Mouse (Mus musculus): ENCODE results near the gene Fancc. TPM values are rescaled to one million over a fixed set of nuclear protein-coding genes. Genes with fewer than 3 reads are reported as not detected.
"Not testable (repeated sequence)": the region's sequence is repeated elsewhere in the genome, so short reads cannot be mapped to it uniquely, and the experiment has no call there.

The Fancc gene
- total RNA-seq, 2 experiments from 2014 or later = 17.1 to 18.9 TPM

DNA sequence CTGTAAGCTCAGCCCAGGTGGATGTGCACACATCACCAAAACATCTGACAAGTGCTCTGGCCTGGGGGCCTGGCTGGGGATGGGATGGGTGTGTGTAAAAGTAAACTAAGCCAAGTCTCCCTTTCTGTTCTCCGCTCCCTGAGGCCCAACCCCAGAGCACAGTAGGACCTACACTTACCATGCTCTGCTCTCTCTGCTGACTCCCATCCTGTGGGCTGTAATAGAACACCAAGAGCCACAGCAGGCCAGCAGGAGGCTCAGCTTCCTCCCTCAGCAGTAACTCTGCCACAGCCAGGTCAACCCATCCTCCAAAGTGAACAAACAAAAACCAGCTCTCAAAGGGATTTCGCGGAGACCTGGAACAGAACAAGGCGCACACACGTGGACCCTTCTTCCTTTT lies 175.4 kb downstream of the Fancc start:
- DNase-seq (ENCODE audit: low spot score in 2 of 2) = no peak

DNA sequence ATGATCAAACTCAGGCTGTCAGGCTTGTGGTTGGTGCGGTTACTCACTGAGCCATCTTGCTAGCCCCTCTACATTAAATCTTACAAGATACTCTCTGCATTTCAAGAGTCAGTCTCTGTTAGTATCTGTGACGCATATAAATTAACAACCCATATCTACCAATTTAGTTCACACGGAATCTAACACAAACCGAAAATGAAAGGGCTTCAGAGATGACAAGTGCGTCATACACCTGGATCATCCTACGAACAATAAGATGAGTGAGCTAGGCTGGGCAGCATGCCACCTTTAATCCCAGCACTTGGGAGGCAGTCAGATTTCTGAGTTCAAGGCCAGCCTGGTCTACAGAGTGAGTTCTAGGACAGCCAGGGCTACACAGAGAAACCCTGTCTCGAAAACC lies 177.3 kb downstream of the Fancc start:
- DNase-seq (ENCODE audit: low spot score in 2 of 2) = no peak

DNA sequence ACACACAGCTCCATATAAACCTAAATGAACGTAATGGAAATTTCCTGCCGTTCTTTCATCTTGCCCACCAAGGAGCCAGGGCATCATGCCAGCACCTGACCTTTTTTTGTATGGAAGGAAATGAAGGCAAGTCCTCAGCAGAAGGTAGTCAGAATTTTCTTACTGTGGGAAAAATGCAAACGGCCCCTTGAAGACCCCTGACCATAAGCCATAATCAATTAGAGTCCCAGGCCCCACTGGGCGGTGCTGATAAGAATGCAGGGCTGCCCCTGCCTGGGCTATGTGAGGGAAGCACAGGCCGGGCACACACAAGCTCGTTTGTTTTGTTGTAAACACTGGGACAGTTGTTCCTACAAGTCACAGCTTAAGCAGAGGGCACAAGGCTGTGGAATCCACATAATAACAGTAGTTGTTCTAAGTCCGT lies 179.4 kb downstream of the Fancc start:
- no peak for DNase-seq (ENCODE audit: low spot score in 2 of 2)

DNA sequence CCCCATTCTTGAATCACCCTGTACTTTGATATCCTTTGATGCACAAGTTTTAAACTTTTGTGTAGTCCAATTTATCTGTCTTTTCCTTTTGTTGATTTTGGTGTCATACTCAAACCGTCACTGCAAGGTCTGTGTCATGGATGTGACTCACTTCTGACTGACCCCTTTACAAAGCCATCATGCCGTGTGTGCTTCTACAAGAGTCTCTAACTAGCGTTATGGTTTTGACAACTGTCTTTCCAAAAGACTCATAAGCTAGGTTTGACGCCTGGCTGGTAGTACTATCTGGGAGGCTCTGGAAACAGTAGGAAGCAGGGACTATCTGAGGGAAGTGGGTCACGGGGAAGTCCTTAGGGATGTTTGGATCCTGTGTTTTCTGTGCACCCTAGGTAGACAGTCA lies 180.7 kb downstream of the Fancc start:
- DNase-seq (ENCODE audit: low spot score in 2 of 2) = no peak

DNA sequence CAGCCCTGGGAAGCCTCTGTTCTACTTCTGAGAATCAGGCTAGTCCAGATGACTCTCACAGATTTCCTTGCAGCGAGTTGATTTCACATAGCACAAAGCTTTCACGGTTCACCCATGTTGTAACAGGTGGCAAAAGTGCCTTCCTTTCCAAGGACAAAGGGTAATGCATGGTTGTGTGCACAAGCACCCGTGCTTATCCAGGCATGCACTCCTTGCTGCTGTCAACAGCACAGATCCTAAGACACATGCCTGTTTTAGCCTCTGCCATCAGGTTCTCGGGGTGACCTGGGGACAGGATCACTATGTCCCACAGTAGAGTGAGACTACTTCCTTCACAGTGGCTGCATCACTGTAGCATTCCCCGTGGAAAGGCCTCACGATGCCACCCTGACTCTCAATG lies 181.3 kb downstream of the Fancc start:
- no peak for DNase-seq (ENCODE audit: low spot score in 2 of 2)

DNA sequence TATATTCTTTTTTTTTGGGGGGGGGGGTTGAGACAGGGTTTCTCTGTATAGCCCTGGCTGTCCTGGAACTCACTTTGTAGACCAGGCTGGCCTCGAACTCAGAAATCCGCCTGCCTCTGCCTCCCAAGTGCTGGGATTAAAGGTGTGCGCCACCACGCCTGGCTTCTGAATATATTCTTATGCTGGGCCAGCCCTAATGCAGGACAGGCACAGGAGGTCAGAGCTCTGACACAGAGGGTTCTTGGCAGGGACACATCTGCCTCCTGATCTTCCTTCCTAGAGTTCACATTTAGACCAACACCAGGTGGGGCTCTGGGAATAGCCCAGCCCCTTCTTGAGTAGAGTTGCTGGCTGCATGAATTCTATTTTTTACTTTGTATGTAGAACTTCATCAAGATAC lies 182.0 kb downstream of the Fancc start:
- not testable (repeated sequence) for DNase-seq (ENCODE audit: low spot score in 2 of 2)

DNA sequence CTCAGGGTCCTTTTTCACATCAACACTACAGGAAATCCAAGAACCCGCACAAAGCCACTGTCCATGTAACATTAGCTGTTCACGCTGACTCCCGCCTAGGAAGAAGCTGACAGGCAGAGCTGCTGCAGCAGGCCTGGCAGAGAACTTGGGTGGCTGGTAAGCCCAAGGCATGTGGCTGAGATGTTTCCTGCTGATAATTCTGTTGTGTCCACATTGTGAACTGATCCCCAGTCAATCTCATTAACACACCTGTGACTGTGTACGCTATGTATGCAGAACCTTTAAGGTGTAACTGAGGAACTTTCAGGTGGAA lies 182.5 kb downstream of the Fancc start:
- no peak for DNase-seq (ENCODE audit: low spot score in 2 of 2)

DNA sequence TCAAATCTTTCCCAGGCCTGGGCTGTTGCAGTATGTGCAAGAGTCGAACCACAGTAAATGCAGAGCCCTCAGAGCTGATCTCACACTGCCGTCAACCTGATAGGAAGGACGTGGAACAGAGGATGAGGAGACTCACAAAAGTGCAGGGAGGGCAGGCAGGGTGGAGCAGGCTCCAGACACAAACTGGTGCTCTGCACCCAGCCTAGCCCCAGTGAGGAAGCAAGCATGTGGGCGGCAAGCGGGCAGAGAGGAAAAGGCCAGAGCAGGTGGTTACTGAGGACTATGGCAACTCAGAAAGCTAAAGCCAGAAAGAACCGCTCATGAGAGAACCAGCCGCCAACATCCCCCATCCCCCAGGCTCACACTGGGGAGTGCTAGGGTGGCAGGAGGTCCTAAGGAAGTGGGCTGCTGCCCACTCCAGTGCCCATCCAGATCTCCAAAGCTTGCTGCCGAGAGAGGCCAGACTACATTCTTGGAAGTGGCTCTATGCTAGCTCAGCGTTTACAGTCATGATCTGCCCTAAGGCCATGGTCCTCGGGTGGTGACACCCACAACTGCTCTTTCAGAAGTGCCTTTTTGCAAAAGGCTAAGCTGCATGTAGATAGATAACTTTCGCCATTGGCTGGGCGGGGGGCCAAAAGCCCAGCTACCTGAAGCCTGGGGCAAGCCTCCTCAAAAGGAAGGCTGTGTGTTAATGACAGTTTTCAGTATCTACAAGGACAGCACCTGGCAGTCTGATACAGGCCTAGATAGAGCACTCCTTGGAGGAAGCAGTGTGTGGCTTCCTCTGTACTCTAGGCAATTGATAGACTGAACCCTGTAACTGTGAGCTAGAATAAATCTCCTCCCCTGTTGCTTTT lies 183.1 kb downstream of the Fancc start:
- DNase-seq (ENCODE audit: low spot score in 2 of 2) = no peak

DNA sequence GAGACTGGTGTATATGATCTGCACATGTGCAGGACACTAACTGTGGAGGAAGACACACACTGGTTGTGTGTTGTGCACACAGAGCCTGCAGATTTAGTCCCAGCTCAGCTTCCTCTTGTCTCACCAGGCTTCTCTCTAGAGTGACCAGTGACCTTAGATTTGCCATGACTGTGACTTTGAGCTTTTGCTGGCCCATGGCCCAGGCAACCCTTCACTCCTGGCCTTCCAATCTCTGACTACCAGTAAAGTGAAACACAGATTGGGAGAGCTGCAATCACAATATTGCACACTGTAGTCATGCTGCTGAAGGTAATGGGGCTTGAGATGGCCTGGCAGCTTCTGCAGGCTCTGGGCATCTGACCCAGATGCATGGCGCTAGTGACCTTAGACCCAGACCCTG lies 183.8 kb downstream of the Fancc start:
- DNase-seq (ENCODE audit: low spot score in 2 of 2) = no peak

DNA sequence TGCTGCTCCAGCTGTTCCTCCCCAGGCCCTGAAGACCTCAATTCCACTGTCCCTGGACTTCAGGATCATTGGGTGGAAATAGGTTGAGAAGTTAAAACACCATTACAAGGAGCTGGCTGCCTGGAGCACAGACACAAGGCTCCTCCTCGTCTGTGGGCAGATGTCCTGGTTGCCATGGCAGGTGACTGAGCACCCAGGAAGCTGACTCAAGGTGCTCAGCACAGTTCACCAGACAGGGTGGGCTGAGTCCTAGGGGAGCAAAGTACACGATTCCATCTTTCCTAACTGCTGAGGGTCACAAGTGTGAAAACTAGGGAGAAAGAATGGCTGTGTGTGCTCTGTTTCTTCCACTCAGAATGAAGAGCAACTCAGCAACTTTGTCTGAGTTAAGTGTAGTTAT lies 185.9 kb downstream of the Fancc start:
- DNase-seq (ENCODE audit: low spot score in 2 of 2) = no peak

DNA sequence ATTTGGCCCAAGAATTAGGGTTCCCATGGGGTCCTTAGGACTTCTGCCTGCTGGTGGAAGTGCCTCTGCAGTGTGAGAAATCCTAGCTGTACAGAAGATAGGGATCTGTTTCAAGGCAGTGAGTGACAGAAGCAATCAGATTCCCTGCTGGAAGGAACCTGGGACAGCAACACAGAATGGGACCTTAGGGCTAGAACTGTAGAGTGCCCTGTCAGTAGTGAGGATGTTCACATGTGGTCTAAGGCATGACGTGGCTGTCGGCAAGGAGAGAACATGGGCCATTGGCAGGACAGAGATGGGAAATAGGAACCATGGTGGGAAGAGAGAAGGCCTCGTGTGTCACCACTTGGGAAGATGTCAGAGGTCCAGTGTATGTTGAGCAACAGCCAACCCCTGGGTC lies 187.5 kb downstream of the Fancc start:
- DNase-seq (ENCODE audit: low spot score in 2 of 2) = no peak

DNA sequence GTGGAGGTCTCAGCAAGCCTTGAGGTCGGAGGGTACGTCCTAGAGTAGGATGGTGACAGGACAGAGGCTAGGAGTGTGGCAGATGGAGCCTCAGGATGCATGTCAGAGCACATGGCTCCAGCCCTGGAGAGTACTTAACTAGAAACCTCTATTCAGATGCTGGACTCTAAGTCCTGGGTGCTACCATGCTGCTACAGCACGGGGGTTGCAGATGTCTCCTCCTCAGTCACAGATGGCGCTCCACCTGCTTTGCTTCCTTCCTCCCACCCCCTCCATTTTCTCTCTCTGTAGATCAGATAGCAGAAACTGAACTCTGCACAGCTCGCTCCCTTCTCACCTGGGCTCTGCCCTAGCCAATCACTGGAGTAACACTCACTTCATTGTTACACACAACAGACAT lies 190.3 kb downstream of the Fancc start:
- no peak for DNase-seq (ENCODE audit: low spot score in 2 of 2)

DNA sequence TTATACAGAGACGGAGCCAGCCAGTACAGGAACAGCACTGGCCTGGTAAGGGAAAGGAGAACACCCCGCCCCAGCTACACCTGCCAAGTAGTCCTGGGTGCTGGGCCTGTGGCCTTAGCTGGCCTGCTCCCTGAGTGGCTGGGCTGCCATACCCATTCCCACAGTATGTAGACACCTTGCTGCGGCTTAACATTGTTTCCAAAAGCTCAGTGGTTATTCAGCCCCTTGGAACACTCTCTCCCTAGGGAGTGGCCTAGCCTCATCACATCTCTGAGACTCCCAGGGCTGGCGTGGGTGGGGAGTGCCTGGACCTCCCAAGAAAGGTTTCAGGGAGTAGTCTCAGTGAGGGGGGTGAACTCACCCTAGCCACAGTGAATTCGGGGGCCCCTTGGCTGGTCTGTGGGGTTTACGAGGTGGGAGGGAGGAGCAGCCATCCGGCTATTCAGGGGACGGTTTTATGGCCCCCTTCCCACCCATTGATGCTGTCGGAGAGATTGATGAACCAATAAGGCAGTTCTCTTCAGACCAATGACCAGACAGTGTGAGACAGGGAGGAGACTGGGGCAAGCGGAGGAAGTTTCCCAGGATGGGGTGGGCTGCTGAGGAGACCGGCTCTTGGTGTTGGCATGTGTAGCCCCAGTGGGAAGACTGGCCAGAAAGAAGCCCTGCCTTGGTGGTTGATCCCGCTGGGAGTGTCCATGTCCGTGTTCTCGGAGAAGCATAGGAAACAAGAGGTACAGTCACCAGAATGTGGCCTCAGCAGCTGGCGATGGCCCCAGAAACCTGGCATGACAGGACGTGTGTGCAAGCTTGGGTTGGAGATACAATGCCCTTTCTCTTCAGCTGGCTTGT lies 191.7 kb downstream of the Fancc start:
- no peak for DNase-seq (ENCODE audit: low spot score in 2 of 2)

DNA sequence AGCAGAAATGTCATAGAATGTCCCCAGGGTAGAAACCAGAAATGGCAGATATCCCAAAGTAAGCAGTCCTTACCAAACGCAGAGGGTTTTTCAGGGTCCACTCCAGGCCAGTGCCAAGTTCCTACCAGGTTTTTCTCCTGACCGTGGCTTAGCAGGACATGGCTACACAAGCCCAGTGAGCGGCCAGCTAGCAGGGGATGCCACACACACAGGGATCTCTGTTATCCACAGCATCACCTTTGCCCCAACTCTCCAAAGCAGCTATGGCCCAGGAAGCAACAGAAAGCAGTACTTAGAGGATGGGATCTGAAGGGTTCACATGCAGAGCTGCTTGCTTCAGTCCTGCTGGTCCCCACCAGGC lies 192.3 kb downstream of the Fancc start:
- DNase-seq (ENCODE audit: low spot score in 2 of 2) = no peak

DNA sequence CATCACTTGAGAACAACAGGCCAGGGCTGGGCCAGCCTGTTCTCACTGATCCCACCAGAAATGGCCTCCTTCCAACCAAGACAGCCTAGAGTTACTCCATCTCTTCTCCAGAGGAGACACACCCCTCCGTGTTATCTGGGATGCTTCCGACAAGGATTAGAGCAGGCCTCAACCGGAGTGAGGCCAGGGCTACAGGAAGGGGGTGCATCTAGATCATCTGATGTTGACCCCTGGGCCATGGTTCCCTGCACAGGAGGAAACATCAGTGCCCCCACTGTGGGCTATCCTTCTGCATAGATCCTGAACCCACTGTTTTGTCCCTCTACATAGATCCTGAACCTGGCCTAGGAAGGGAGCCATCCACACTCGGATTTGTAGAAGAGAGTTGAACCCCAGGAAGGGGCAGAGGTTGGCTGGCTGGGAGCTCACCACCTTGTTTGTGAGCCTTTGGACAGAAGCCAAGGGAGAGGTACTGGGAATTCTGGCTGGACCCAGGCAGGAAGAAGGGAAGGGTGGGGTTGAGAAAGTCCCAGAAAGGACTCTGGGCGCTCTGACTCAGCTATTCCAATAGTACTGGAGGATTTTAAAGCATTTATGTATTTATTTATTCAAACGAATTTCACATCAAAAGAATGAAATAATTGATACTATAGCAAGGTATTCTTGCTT lies 192.8 kb downstream of the Fancc start:
- DNase-seq (ENCODE audit: low spot score in 2 of 2) = no peak

DNA sequence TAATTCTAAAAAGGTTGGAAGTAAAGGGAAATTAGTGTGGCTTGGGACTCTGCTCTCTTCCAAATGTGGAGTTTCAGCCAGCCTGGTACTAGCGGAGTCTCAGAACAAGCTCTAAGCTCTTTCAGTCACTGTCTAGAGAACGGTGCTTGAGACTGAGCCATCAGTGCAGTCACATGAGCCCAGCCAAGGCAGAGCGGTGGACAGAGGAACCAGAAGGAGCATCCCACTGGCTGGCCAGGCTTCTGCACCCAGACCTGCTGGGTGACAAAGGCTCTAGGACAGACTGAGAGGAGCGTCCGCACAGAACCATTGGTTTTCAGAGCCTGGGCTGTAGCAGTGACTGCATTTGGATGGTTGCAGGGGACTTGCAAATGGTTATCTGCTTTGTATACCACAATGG lies 194.7 kb downstream of the Fancc start:
- no peak for DNase-seq (ENCODE audit: low spot score in 2 of 2)

DNA sequence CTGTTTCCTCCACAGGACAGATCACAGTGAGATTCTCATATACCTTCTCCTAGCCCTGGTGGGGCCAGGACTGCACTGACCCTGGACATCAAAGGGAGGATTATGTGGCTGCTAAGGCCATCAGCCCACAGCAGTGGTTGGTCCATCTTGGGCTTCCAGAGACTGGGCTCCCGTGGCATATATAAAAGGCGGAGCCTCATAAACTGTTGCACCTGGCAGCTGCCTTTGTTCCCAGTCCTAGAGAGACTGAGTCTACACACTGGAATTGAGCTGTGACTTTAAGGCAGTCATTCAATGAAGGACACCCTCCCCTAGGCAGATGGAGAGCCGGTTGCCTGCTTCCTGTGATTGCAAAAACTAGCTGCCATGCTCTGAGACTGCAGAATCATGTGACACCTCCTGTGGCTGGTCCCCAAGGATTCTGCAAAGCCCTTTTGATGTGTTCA lies 195.3 kb downstream of the Fancc start:
- DNase-seq (ENCODE audit: low spot score in 2 of 2) = no peak

DNA sequence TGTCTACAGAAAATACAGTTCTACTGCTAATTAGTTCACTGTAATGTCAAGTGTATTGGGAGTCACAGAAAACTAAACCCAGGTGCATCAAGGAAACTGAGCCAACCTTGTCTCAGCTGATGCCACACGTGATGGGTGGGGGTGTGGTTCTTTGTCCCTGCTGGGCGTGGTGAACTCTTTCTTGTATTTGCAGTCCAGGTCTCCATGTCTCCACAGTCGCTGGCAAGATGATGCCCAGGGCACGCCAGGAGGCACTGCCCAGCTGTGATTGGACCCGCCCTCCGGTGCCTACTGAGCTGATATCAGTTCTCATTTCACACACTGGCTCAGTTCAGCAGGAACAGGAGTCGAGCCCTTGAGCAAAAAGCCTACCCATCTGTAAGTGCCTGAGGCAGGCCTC lies 196.1 kb downstream of the Fancc start:
- DNase-seq (ENCODE audit: low spot score in 2 of 2) = no peak

DNA sequence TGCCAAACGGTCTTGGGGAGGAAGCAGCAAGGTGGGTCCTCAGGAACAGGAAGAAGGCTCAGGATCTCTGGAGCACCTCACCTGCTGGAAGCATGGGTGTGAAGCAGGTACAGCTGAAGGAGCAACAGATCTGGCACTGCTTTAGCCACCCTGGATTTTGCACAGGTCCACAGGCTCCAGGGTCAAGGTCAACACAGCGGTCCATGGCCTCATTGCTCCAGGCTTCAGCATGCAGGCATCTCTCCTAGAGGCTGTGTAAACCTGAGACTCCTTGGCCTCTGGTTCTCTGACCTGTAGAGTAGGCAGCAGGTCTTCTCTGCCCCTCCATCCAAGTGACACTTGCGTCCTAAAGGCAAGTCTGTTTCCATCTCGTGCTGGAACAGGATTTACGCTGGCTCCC lies 198.1 kb downstream of the Fancc start:
- no peak for DNase-seq (ENCODE audit: low spot score in 2 of 2)

DNA sequence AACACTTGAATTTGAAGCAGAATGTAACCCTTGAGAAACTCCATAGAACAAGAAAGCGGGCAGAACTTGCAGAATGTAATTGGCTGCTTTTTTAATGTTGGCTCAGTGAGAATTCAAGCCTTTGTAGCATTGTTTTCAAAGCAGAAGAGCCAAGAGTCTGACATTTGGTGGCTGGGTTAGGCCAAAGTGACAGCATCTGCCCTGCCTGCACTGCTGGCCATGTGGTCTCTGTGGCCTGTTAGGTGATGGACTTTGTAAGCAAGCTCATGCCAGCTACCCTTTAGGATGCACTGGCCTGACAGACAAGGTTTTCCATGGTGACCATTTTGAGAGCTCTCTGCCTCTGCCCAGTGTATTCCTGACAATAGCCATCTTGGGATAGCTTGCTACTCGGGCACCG lies 199.1 kb downstream of the Fancc start:
- no peak for DNase-seq (ENCODE audit: low spot score in 2 of 2)

DNA sequence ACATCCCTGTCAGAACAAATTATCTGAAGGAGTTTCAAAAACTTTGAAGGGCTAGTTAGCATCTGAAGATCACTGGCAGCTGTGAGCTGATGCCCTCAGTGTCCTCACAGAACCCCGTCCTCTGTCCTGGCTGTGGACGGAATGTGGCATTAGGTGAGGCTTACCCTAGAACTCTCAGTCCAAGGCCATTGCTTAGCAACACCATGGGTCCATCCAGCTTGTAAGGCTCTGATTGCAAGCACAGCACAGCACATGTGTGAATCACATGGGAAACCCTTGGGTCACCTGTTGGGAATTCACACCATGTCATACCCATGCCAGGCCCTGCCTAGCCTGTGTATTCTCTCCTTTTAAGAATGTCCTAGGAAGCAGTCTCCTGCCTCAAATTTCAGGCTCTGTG lies 200.1 kb downstream of the Fancc start:
- no peak for DNase-seq (ENCODE audit: low spot score in 2 of 2)

DNA sequence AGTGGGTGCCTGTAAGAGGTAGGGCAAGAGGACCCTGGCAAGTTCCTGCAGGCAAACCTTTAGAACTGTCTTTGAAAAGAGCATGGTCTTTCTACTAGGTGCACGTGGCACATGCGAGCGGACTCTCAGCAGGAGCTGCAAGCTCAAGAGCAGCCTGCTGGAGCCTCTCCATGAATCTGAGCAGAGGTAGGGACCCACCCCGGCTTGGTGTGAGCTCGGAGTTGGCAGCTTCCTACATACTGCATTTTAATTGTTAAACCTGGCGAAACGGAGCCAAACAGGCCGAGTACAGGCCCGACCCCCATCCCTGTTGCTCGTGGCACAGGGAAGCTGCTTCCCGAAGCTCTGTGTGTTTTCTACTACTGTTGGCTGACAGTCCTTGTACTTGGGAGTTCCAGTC lies 200.8 kb downstream of the Fancc start:
- no peak for DNase-seq (ENCODE audit: low spot score in 2 of 2)
